Mouse (Mus musculus): Measurements from ENCODE around the gene Eya4. TPM values are rescaled to one million over a fixed set of nuclear protein-coding genes. Genes with fewer than 3 reads are reported as not detected.
A peak's percentile ranks its signal among the peaks of the same experiment; 100 is the strongest.

Gene Eya4
- 3.6 and 5.5 TPM in 2 replicates for polyA plus RNA-seq (2016; fragmentation: Nextera tagmentation; extraction: Ambion mirVana)

GRCm38 (mm10) chr10:23350011-23350911 is at the start of gene Eya4:
TSS of gene Eya4 (minus strand) at chr10:23350786.
- Histone ChIP-seq H3K36me3 (no peaks in the 10 kb centered on the region), H3K9me3 (no peaks in the 10 kb centered on the region), H3K27ac (peak within 1 kb of the TSS; percentile 96), H3K4me3 (peak within 1 kb of the TSS; percentile 81), H3K4me1 (replicated peaks) (peaks cover 36% of the 10 kb centered on the region), H3K27me3 (ENCODE audit: insufficient read depth, poor library complexity, severe bottlenecking) (peaks cover 22% of the 10 kb centered on the region)
- DNase-seq (ENCODE audit: low spot score): peak; percentile 78
- WGBS: under 1% methylated on average over 79 of the region's 79 CpGs

- H3K36me3 ChIP-seq: no peaks in the 10 kb centered on the region
- H3K27me3 ChIP-seq (ENCODE audit: insufficient read depth, poor library complexity, severe bottlenecking): no peaks in the 10 kb centered on the region
- H3K4me1 ChIP-seq (replicated peaks): no peaks in the 10 kb centered on the region
- DNase-seq (ENCODE audit: low spot score): no peak
- no peak overlapping the region for H3K27ac ChIP-seq
- H3K4me3 ChIP-seq: no peak overlapping the region
- 83% methylated on average over 3 of the region's 3 CpGs for WGBS
- no peaks in the 10 kb centered on the region for H3K9me3 ChIP-seq
Measured at GRCm38 (mm10) chr10:23395399-23395798, 44.8 kb upstream of the Eya4 start.

- Histone ChIP-seq H3K27me3 (ENCODE audit: insufficient read depth, poor library complexity, severe bottlenecking) (no peaks in the 10 kb centered on the region), H3K4me1 (replicated peaks) (no peaks in the 10 kb centered on the region), H3K9me3 (no peaks in the 10 kb centered on the region), H3K4me3 (no peak overlapping the region), H3K27ac (no peak overlapping the region), H3K36me3 (no peaks in the 10 kb centered on the region)
- no peak for DNase-seq (ENCODE audit: low spot score)
- WGBS: 92% methylated on average over 11 of the region's 11 CpGs
Measured at GRCm38 (mm10) chr10:23394556-23395245, 44.1 kb upstream of the Eya4 start.

GRCm38 (mm10) chr10:23394152-23394551 is 43.6 kb upstream of the Eya4 start:
- no peak overlapping the region for H3K27ac ChIP-seq
- no peaks in the 10 kb centered on the region for H3K9me3 ChIP-seq
- WGBS: 76% methylated on average over 6 of the region's 6 CpGs
- H3K4me1 ChIP-seq (replicated peaks): no peaks in the 10 kb centered on the region
- no peaks in the 10 kb centered on the region for H3K27me3 ChIP-seq (ENCODE audit: insufficient read depth, poor library complexity, severe bottlenecking)
- no peaks in the 10 kb centered on the region for H3K36me3 ChIP-seq
- H3K4me3 ChIP-seq: no peak overlapping the region
- no peak for DNase-seq (ENCODE audit: low spot score)

GRCm38 (mm10) chr10:23363866-23364265 is 13.3 kb upstream of the Eya4 start:
- H3K9me3 ChIP-seq: no peaks in the 10 kb centered on the region
- WGBS: 93% methylated on average over 6 of the region's 6 CpGs
- no peaks in the 10 kb centered on the region for H3K4me1 ChIP-seq (replicated peaks)
- no peak overlapping the region for H3K4me3 ChIP-seq
- no peaks in the 10 kb centered on the region for H3K36me3 ChIP-seq
- no peak overlapping the region for H3K27ac ChIP-seq
- no peaks in the 10 kb centered on the region for H3K27me3 ChIP-seq (ENCODE audit: insufficient read depth, poor library complexity, severe bottlenecking)
- no peak for DNase-seq (ENCODE audit: low spot score)

- H3K36me3 ChIP-seq: no peaks in the 10 kb centered on the region
- peaks cover 36% of the 10 kb centered on the region for H3K4me1 ChIP-seq (replicated peaks)
- WGBS: under 1% methylated on average over 32 of the region's 33 CpGs
- H3K4me3 ChIP-seq: peak overlapping the region; percentile 81
- DNase-seq (ENCODE audit: low spot score): no peak
- peaks cover 22% of the 10 kb centered on the region for H3K27me3 ChIP-seq (ENCODE audit: insufficient read depth, poor library complexity, severe bottlenecking)
- peak overlapping the region; percentile 96 for H3K27ac ChIP-seq
- H3K9me3 ChIP-seq: no peaks in the 10 kb centered on the region
Measured at GRCm38 (mm10) chr10:23349392-23350010, 1.1 kb downstream of the Eya4 start.

GRCm38 (mm10) chr10:23348893-23349391 is 1.6 kb downstream of the Eya4 start:
- Histone ChIP-seq H3K27ac (peak overlapping the region; percentile 96), H3K4me1 (replicated peaks) (peaks cover 32% of the 10 kb centered on the region), H3K4me3 (peak overlapping the region; percentile 81), H3K27me3 (ENCODE audit: insufficient read depth, poor library complexity, severe bottlenecking) (peaks cover 22% of the 10 kb centered on the region), H3K9me3 (no peaks in the 10 kb centered on the region), H3K36me3 (no peaks in the 10 kb centered on the region)
- under 1% methylated on average over 22 of the region's 22 CpGs for WGBS
- DNase-seq (ENCODE audit: low spot score): no peak

GRCm38 (mm10) chr10:23348101-23348892 is 2.3 kb downstream of the Eya4 start:
- Histone ChIP-seq H3K36me3 (no peaks in the 10 kb centered on the region), H3K4me3 (peak overlapping the region; percentile 81), H3K4me1 (replicated peaks) (peaks cover 32% of the 10 kb centered on the region), H3K27me3 (ENCODE audit: insufficient read depth, poor library complexity, severe bottlenecking) (peaks cover 22% of the 10 kb centered on the region), H3K27ac (peak overlapping the region; percentile 96), H3K9me3 (no peaks in the 10 kb centered on the region)
- DNase-seq (ENCODE audit: low spot score): peak; percentile 53
- under 1% methylated on average over 34 of the region's 34 CpGs for WGBS

- Histone ChIP-seq H3K36me3 (no peaks in the 10 kb centered on the region), H3K27ac (no peak overlapping the region), H3K27me3 (ENCODE audit: insufficient read depth, poor library complexity, severe bottlenecking) (no peaks in the 10 kb centered on the region), H3K9me3 (no peaks in the 10 kb centered on the region), H3K4me3 (no peak overlapping the region), H3K4me1 (replicated peaks) (peaks cover 6% of the 10 kb centered on the region; the same call in 1 of the 2 replicates)
- 83% methylated on average over 1 of the region's 1 CpGs for WGBS
- DNase-seq (ENCODE audit: low spot score): no peak
Measured at GRCm38 (mm10) chr10:23337250-23337649, 13.3 kb downstream of the Eya4 start.

- H3K4me3 ChIP-seq: no peak overlapping the region
- no peak overlapping the region for H3K27ac ChIP-seq
- DNase-seq (ENCODE audit: low spot score): no peak
- no peaks in the 10 kb centered on the region for H3K9me3 ChIP-seq
- WGBS: 78% methylated on average over 5 of the region's 5 CpGs
- no peaks in the 10 kb centered on the region for H3K27me3 ChIP-seq (ENCODE audit: insufficient read depth, poor library complexity, severe bottlenecking)
- H3K36me3 ChIP-seq: no peaks in the 10 kb centered on the region
- H3K4me1 ChIP-seq (replicated peaks): no peaks in the 10 kb centered on the region
Measured at GRCm38 (mm10) chr10:23332768-23333167, 17.8 kb downstream of the Eya4 start.

GRCm38 (mm10) chr10:23327651-23328050 is 22.9 kb downstream of the Eya4 start:
- no peak overlapping the region for H3K27ac ChIP-seq
- H3K9me3 ChIP-seq: no peaks in the 10 kb centered on the region
- no peak overlapping the region for H3K4me3 ChIP-seq
- H3K4me1 ChIP-seq (replicated peaks): no peaks in the 10 kb centered on the region
- WGBS: 92% methylated on average over 6 of the region's 6 CpGs
- H3K36me3 ChIP-seq: no peaks in the 10 kb centered on the region
- no peaks in the 10 kb centered on the region for H3K27me3 ChIP-seq (ENCODE audit: insufficient read depth, poor library complexity, severe bottlenecking)
- DNase-seq (ENCODE audit: low spot score): no peak

GRCm38 (mm10) chr10:23322275-23322674 is 28.3 kb downstream of the Eya4 start:
- whole genome bisulfite sequencing: 92% methylated on average over 4 of the region's 4 CpGs

More at GRCm38 (mm10) chr10:23322275-23322674, 28.3 kb downstream of the Eya4 start:
- Histone ChIP-seq H3K4me1 (replicated peaks) (no peaks in the 10 kb centered on the region), H3K36me3 (peaks cover 5% of the 10 kb centered on the region; the same call in 1 of the 2 replicates), H3K27ac (no peak overlapping the region), H3K4me3 (no peak overlapping the region), H3K27me3 (ENCODE audit: insufficient read depth, poor library complexity, severe bottlenecking) (no peaks in the 10 kb centered on the region), H3K9me3 (no peaks in the 10 kb centered on the region)
- DNase-seq (ENCODE audit: low spot score): no peak
